Mouse (Mus musculus): ENCODE measurements around the gene Txn1. TPM values are rescaled to one million over a fixed set of nuclear protein-coding genes. Genes with fewer than 3 reads are reported as not detected.

The Txn1 gene
- polyA plus RNA-seq, 1 experiment from 2014 or later, result 393 TPM

GRCm38 (mm10) chr4:57949866-57950265 is 6.3 kb downstream of the Txn1 start:
- Histone ChIP-seq H3K4me1 (ENCODE audit: insufficient read depth, low read depth, low read length) (peaks cover 5% of the 10 kb centered on the region; the same call in 1 of the 2 replicates), H3K27me3 (replicated peaks; ENCODE audit: insufficient read depth, low read length) (no peaks in the 10 kb centered on the region), H3K4me2 (replicated peaks; ENCODE audit: low read depth, low read length) (no peak overlapping the region), H3K27ac (ENCODE audit: low read length) (no peak overlapping the region), H3K9me3 (ENCODE audit: low read length) (no peaks in the 10 kb centered on the region), H3K9ac (replicated peaks; ENCODE audit: low read depth) (no peak overlapping the region), H3K4me3 (ENCODE audit: low read depth, low read length) (no peak overlapping the region), H3K36me3 (ENCODE audit: insufficient read depth, low read length) (peaks cover 36% of the 10 kb centered on the region; the same call in 1 of the 2 replicates)
- ATAC-seq (no peak), DNase-seq (ENCODE audit: low spot score) (no peak)
- TF ChIP-seq CTCF (IDR thresholded peaks at IDR 0.05) (no peak), EP300 (IDR thresholded peaks at IDR 0.05) (no peak)
- WGBS, result 91% methylated on average over 6 of the region's 6 CpGs

GRCm38 (mm10) chr4:57947476-57947875 is 8.7 kb downstream of the Txn1 start:
- H3K27ac ChIP-seq (ENCODE audit: low read length), result 0 out of 2 replicates have a peak overlapping the region, but pooled peaks have one; percentile 29

GRCm38 (mm10) chr4:57947036-57947435 is 9.2 kb downstream of the Txn1 start:
- Histone ChIP-seq H3K4me2 (replicated peaks; ENCODE audit: low read depth, low read length) (no peak overlapping the region), H3K27me3 (replicated peaks; ENCODE audit: insufficient read depth, low read length) (no peaks in the 10 kb centered on the region), H3K4me3 (ENCODE audit: low read depth, low read length) (no peak overlapping the region), H3K27ac (ENCODE audit: low read length) (no peak overlapping the region; the same call in 1 of the 2 replicates), H3K36me3 (ENCODE audit: insufficient read depth, low read length) (peaks cover 53% of the 10 kb centered on the region), H3K9me3 (ENCODE audit: low read length) (no peaks in the 10 kb centered on the region), H3K9ac (replicated peaks; ENCODE audit: low read depth) (no peak overlapping the region), H3K4me1 (ENCODE audit: insufficient read depth, low read depth, low read length) (no peaks in the 10 kb centered on the region; the same call in 1 of the 2 replicates)
- 60% methylated on average over 10 of the region's 10 CpGs for WGBS
- DNase-seq (ENCODE audit: low spot score) (peak; percentile 21), ATAC-seq (peak; percentile 55)
- TF ChIP-seq EP300 (IDR thresholded peaks at IDR 0.05), result no peak
- TF ChIP-seq CTCF (IDR thresholded peaks at IDR 0.05), result no peak

More at GRCm38 (mm10) chr4:57947476-57947875, 8.7 kb downstream of the Txn1 start:
- no peak for ATAC-seq
- Histone ChIP-seq H3K4me1 (ENCODE audit: insufficient read depth, low read depth, low read length) (no peaks in the 10 kb centered on the region; the same call in 1 of the 2 replicates), H3K9me3 (ENCODE audit: low read length) (no peaks in the 10 kb centered on the region), H3K4me3 (ENCODE audit: low read depth, low read length) (no peak overlapping the region), H3K27me3 (replicated peaks; ENCODE audit: insufficient read depth, low read length) (no peaks in the 10 kb centered on the region), H3K9ac (replicated peaks; ENCODE audit: low read depth) (no peak overlapping the region), H3K4me2 (replicated peaks; ENCODE audit: low read depth, low read length) (no peak overlapping the region), H3K36me3 (ENCODE audit: insufficient read depth, low read length) (peaks cover 48% of the 10 kb centered on the region)
- TF ChIP-seq EP300 (IDR thresholded peaks at IDR 0.05) (no peak), CTCF (IDR thresholded peaks at IDR 0.05) (no peak)
- DNase-seq (ENCODE audit: low spot score), result no peak
- 89% methylated on average over 4 of the region's 4 CpGs for WGBS

- Histone ChIP-seq H3K4me2 (replicated peaks; ENCODE audit: low read depth, low read length) (no peak overlapping the region), H3K36me3 (ENCODE audit: insufficient read depth, low read length) (peaks cover 35% of the 10 kb centered on the region), H3K9me3 (ENCODE audit: low read length) (no peaks in the 10 kb centered on the region), H3K9ac (replicated peaks; ENCODE audit: low read depth) (no peak overlapping the region), H3K27me3 (replicated peaks; ENCODE audit: insufficient read depth, low read length) (no peaks in the 10 kb centered on the region), H3K27ac (ENCODE audit: low read length) (no peak overlapping the region), H3K4me3 (ENCODE audit: low read depth, low read length) (no peak overlapping the region), H3K4me1 (ENCODE audit: insufficient read depth, low read depth, low read length) (no peaks in the 10 kb centered on the region; the same call in 1 of the 2 replicates)
- 93% methylated on average over 2 of the region's 2 CpGs for WGBS
- DNase-seq (ENCODE audit: low spot score) (no peak), ATAC-seq (no peak)
- TF ChIP-seq CTCF (IDR thresholded peaks at IDR 0.05), result no peak
- no peak for TF ChIP-seq EP300 (IDR thresholded peaks at IDR 0.05)
Measured at GRCm38 (mm10) chr4:57942892-57943291, 13.3 kb downstream of the Txn1 start.

GRCm38 (mm10) chr4:57940631-57941030 is 15.6 kb downstream of the Txn1 start:
- no peak overlapping the region for H3K4me3 ChIP-seq (ENCODE audit: low read depth, low read length)
- no peak overlapping the region for H3K27ac ChIP-seq (ENCODE audit: low read length)
- no peaks in the 10 kb centered on the region for H3K9me3 ChIP-seq (ENCODE audit: low read length)
- H3K36me3 ChIP-seq (ENCODE audit: insufficient read depth, low read length), result peaks cover 27% of the 10 kb centered on the region
- no peaks in the 10 kb centered on the region for H3K4me1 ChIP-seq (ENCODE audit: insufficient read depth, low read depth, low read length)
- DNase-seq (ENCODE audit: low spot score) (no peak), ATAC-seq (no peak)
- no peak overlapping the region for H3K4me2 ChIP-seq (replicated peaks; ENCODE audit: low read depth, low read length)
- WGBS, result 71% methylated on average over 4 of the region's 4 CpGs
- TF ChIP-seq EP300 (IDR thresholded peaks at IDR 0.05) (no peak), CTCF (IDR thresholded peaks at IDR 0.05) (no peak)
- H3K27me3 ChIP-seq (replicated peaks; ENCODE audit: insufficient read depth, low read length), result no peaks in the 10 kb centered on the region
- H3K9ac ChIP-seq (replicated peaks; ENCODE audit: low read depth), result no peak overlapping the region

GRCm38 (mm10) chr4:57937292-57937691 is 18.9 kb downstream of the Txn1 start:
- no peak overlapping the region for H3K9ac ChIP-seq (replicated peaks; ENCODE audit: low read depth)
- H3K4me2 ChIP-seq (replicated peaks; ENCODE audit: low read depth, low read length), result no peak overlapping the region
- ATAC-seq (peak; percentile 72), DNase-seq (ENCODE audit: low spot score) (peak; percentile 48)
- H3K36me3 ChIP-seq (ENCODE audit: insufficient read depth, low read length), result peaks cover 6% of the 10 kb centered on the region; the same call in 1 of the 2 replicates
- no peak for TF ChIP-seq EP300 (IDR thresholded peaks at IDR 0.05)
- TF ChIP-seq CTCF (IDR thresholded peaks at IDR 0.05), result no peak
- no peaks in the 10 kb centered on the region for H3K4me1 ChIP-seq (ENCODE audit: insufficient read depth, low read depth, low read length)
- no peaks in the 10 kb centered on the region for H3K27me3 ChIP-seq (replicated peaks; ENCODE audit: insufficient read depth, low read length)
- no peak overlapping the region for H3K27ac ChIP-seq (ENCODE audit: low read length)
- no peak overlapping the region for H3K4me3 ChIP-seq (ENCODE audit: low read depth, low read length)
- H3K9me3 ChIP-seq (ENCODE audit: low read length), result no peaks in the 10 kb centered on the region
- 57% methylated on average over 6 of the region's 6 CpGs for WGBS

GRCm38 (mm10) chr4:57934181-57934580 is 22.0 kb downstream of the Txn1 start:
- Histone ChIP-seq H3K27ac (ENCODE audit: low read length) (no peak overlapping the region), H3K4me2 (replicated peaks; ENCODE audit: low read depth, low read length) (no peak overlapping the region), H3K9me3 (ENCODE audit: low read length) (no peaks in the 10 kb centered on the region), H3K36me3 (ENCODE audit: insufficient read depth, low read length) (no peaks in the 10 kb centered on the region), H3K4me1 (ENCODE audit: insufficient read depth, low read depth, low read length) (peaks cover 3% of the 10 kb centered on the region; the same call in 1 of the 2 replicates), H3K9ac (replicated peaks; ENCODE audit: low read depth) (no peak overlapping the region), H3K27me3 (replicated peaks; ENCODE audit: insufficient read depth, low read length) (no peaks in the 10 kb centered on the region), H3K4me3 (ENCODE audit: low read depth, low read length) (no peak overlapping the region)
- 65% methylated on average over 5 of the region's 5 CpGs for WGBS
- TF ChIP-seq EP300 (IDR thresholded peaks at IDR 0.05) (no peak), CTCF (IDR thresholded peaks at IDR 0.05) (no peak)
- ATAC-seq (no peak), DNase-seq (ENCODE audit: low spot score) (no peak)
